Mouse (Mus musculus): ENCODE measurements around the gene Aldh1l1. TPM values are rescaled to one million over a fixed set of nuclear protein-coding genes. Genes with fewer than 3 reads are reported as not detected.

Gene Aldh1l1
- polyA plus RNA-seq, 1 experiment = 5.8 TPM

DNA sequence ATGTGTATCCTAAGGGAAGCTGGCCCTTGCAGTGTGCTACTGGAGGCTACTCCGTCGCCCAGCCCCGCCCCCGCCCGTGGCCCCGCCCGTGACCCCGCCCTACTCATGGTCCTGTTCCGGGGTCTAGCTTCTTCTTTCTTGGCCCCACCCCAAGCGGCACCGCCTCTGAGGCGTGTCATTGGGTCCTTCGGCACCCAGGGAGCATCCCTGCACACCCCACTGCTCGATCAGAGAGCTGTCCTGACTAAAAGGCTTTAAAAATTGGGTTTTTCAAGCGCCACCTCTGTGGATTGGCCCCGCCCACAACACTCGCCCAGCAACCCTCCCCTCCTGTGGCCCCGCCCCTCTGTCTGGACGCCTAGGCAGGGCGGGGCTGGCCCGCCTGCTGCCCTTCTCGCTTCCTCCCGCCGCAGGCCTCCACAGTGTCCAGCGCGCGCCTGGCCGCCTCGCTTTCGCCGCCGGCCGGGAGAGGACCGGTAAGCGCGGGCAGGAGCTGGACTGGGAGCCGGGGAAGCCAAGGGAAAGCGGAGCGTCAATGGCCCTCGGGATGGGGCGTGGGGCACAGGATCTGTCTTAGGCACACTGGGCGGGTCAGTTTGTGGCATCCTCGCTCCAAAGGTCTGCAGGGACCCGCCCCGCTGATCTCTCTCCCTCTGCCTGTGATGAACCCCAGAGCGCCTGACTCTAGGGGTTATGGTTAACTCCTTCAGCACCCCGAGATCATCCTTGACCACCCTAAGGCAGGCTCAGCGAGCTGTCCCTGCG, 118.5 kb downstream of the Aldh1l1 start, which contains the start of gene Slc41a3:
Slc41a3 (plus strand) TSS at position 193 of the 765 bp plus-strand sequence.
- TF ChIP-seq CTCF (IDR thresholded peaks at IDR 0.05; ENCODE audit: low read depth, low read length) (no peak), EP300 (IDR thresholded peaks at IDR 0.05; ENCODE audit: insufficient read depth, low read depth, low read length) (no peak), POLR2A (IDR thresholded peaks at IDR 0.05; ENCODE audit: insufficient read depth, low read length) (no peak)
- peak within 1 kb of the TSS; percentile 87 for H3K4me3 ChIP-seq (ENCODE audit: low read depth, low read length)
- H3K27me3 ChIP-seq (ENCODE audit: control insufficient read depth, insufficient read depth, low read length, poor library complexity, severe bottlenecking) = no peaks in the 10 kb centered on the region
- H3K36me3 ChIP-seq (ENCODE audit: control insufficient read depth, insufficient read depth, low read length, poor library complexity, severe bottlenecking) = no peaks in the 10 kb centered on the region
- no peaks in the 10 kb centered on the region for H3K9me3 ChIP-seq (replicated peaks; ENCODE audit: control insufficient read depth, insufficient read depth, low read length, poor library complexity, severe bottlenecking)
- no peaks in the 10 kb centered on the region for H3K4me1 ChIP-seq (ENCODE audit: control insufficient read depth, insufficient read depth, low read length)
- H3K27ac ChIP-seq (ENCODE audit: insufficient read depth, low read length) = no peak within 1 kb of the TSS
- peak within 1 kb of the TSS; percentile 34; the same call in 1 of the 2 replicates for H3K9ac ChIP-seq (ENCODE audit: low read depth, poor library complexity, severe bottlenecking)

DNA sequence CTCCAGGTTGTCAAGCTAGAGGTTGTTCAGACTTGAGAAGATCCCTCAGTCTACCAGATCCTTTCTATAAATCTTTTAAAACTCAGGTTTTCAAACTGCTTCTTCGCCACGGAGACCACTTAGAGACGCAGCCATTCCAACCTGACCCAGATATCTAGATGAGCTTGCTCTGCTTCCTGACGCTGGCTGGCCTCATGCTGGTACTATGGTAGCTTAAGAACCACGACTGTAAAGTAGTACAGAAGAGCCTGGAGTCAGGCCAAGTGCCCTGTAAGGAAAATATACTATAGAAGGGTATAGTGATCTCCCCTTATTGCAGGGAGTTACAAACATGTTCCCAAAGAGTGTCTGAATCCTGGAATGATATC, 119.1 kb downstream of the Aldh1l1 start:
- Histone ChIP-seq H3K4me1 (ENCODE audit: control insufficient read depth, insufficient read depth, low read length) (no peaks in the 10 kb centered on the region), H3K36me3 (ENCODE audit: control insufficient read depth, insufficient read depth, low read length, poor library complexity, severe bottlenecking) (no peaks in the 10 kb centered on the region), H3K4me3 (ENCODE audit: low read depth, low read length) (peak overlapping the region; percentile 87), H3K27ac (ENCODE audit: insufficient read depth, low read length) (no peak overlapping the region), H3K9ac (ENCODE audit: low read depth, poor library complexity, severe bottlenecking) (peak overlapping the region; percentile 34; the same call in 1 of the 2 replicates), H3K9me3 (replicated peaks; ENCODE audit: control insufficient read depth, insufficient read depth, low read length, poor library complexity, severe bottlenecking) (no peaks in the 10 kb centered on the region), H3K27me3 (ENCODE audit: control insufficient read depth, insufficient read depth, low read length, poor library complexity, severe bottlenecking) (no peaks in the 10 kb centered on the region)
- no peak for TF ChIP-seq CTCF (IDR thresholded peaks at IDR 0.05; ENCODE audit: low read depth, low read length)
- TF ChIP-seq POLR2A (IDR thresholded peaks at IDR 0.05; ENCODE audit: insufficient read depth, low read length) = no peak
- TF ChIP-seq EP300 (IDR thresholded peaks at IDR 0.05; ENCODE audit: insufficient read depth, low read depth, low read length) = no peak

DNA sequence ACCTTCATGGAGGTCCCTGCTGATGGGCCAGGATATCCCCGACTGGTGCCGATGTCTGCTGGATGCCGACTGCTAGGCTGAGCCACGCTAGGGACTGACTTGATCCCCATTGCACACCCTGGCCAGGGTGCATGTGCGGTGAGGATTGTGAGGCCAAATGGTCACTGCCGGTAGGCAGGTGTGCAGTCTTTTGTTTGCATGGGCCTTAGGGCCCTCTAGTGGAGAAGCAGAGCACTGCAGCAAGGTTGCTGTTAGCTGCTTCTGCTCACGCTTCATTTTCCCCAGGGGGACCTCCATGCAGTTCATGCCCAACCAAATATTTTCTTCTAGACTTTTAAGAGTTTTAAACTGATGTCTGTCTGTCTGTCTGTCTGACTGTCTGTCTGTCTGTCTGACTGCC, 120.3 kb downstream of the Aldh1l1 start:
- no peaks in the 10 kb centered on the region for H3K27me3 ChIP-seq (ENCODE audit: control insufficient read depth, insufficient read depth, low read length, poor library complexity, severe bottlenecking)
- H3K9me3 ChIP-seq (replicated peaks; ENCODE audit: control insufficient read depth, insufficient read depth, low read length, poor library complexity, severe bottlenecking) = no peaks in the 10 kb centered on the region
- H3K36me3 ChIP-seq (ENCODE audit: control insufficient read depth, insufficient read depth, low read length, poor library complexity, severe bottlenecking) = no peaks in the 10 kb centered on the region

DNA sequence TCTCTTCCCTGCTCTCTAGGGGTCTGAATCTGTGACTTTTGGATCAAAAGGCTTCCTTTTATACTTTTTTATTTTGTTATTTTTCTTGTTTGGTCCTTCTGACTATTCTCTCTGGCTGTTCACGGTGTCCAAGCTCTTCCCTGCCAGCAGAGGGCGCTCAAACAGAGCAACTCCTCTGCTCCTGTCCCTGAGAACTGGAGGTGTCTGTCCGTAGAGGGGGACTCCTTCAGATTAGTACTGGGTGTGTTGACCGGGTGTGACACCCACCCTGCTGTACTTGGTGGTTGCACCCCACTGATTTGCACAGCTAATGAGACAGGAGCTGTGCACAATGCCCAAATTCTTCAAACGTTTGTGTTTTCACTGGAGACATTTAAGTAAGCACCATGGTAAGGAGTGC, 121.0 kb downstream of the Aldh1l1 start:
- Histone ChIP-seq H3K9me3 (replicated peaks; ENCODE audit: control insufficient read depth, insufficient read depth, low read length, poor library complexity, severe bottlenecking) (no peaks in the 10 kb centered on the region), H3K36me3 (ENCODE audit: control insufficient read depth, insufficient read depth, low read length, poor library complexity, severe bottlenecking) (no peaks in the 10 kb centered on the region), H3K4me1 (ENCODE audit: control insufficient read depth, insufficient read depth, low read length) (no peaks in the 10 kb centered on the region), H3K4me3 (ENCODE audit: low read depth, low read length) (no peak overlapping the region), H3K9ac (ENCODE audit: low read depth, poor library complexity, severe bottlenecking) (no peak overlapping the region), H3K27me3 (ENCODE audit: control insufficient read depth, insufficient read depth, low read length, poor library complexity, severe bottlenecking) (no peaks in the 10 kb centered on the region), H3K27ac (ENCODE audit: insufficient read depth, low read length) (no peak overlapping the region)
- TF ChIP-seq POLR2A (IDR thresholded peaks at IDR 0.05; ENCODE audit: insufficient read depth, low read length) (no peak), CTCF (IDR thresholded peaks at IDR 0.05; ENCODE audit: low read depth, low read length) (peak; percentile 96)

More for the DNA sequence above, 120.3 kb downstream of the Aldh1l1 start:
- Histone ChIP-seq H3K4me3 (ENCODE audit: low read depth, low read length) (no peak overlapping the region), H3K27ac (ENCODE audit: insufficient read depth, low read length) (no peak overlapping the region), H3K9ac (ENCODE audit: low read depth, poor library complexity, severe bottlenecking) (no peak overlapping the region), H3K4me1 (ENCODE audit: control insufficient read depth, insufficient read depth, low read length) (no peaks in the 10 kb centered on the region)
- TF ChIP-seq EP300 (IDR thresholded peaks at IDR 0.05; ENCODE audit: insufficient read depth, low read depth, low read length) = no peak
- peak; percentile 95 for TF ChIP-seq CTCF (IDR thresholded peaks at IDR 0.05; ENCODE audit: low read depth, low read length)

DNA sequence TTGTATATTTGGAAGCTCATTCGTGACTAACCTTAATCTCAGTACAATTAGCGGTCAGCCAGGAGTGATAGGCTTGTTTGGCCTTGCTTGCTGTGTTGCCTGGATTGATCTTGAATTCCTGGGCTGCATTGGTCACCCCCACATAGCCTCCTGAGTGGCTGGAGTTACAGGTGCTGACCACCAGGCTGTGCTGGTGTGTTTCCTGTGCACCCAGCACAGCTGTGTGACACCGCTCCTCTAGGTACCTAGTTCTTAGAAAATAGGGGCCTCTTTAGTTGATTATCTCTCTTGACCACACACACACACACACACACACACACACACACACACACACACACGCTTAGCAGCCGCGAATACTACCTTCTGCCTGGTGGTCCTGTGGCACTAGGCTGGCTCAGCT, 122.0 kb downstream of the Aldh1l1 start:
- no peaks in the 10 kb centered on the region for H3K9me3 ChIP-seq (replicated peaks; ENCODE audit: control insufficient read depth, insufficient read depth, low read length, poor library complexity, severe bottlenecking)

DNA sequence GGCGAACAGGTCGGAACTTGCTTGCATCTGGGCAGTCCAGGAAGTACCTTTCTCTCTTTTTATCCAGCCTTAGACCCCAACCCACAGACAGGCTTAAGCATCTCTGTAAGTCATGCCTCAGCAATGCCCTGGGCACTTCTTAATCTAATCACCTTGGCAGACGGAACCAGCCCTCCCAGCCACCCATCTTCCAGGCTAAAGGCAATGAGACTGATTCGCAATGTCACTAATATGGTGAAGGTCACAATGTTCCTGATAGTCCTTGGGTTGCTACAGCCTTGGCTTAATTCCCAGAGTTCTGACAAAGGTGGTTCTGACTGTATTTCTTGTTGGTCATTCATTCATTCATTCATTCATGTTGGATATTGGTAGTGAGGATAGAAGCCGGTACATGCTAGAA, 124.0 kb downstream of the Aldh1l1 start:
- Histone ChIP-seq H3K4me3 (ENCODE audit: low read depth, low read length) (no peak overlapping the region), H3K4me1 (ENCODE audit: control insufficient read depth, insufficient read depth, low read length) (no peaks in the 10 kb centered on the region), H3K9me3 (replicated peaks; ENCODE audit: control insufficient read depth, insufficient read depth, low read length, poor library complexity, severe bottlenecking) (no peaks in the 10 kb centered on the region), H3K27me3 (ENCODE audit: control insufficient read depth, insufficient read depth, low read length, poor library complexity, severe bottlenecking) (no peaks in the 10 kb centered on the region), H3K9ac (ENCODE audit: low read depth, poor library complexity, severe bottlenecking) (no peak overlapping the region), H3K36me3 (ENCODE audit: control insufficient read depth, insufficient read depth, low read length, poor library complexity, severe bottlenecking) (no peaks in the 10 kb centered on the region), H3K27ac (ENCODE audit: insufficient read depth, low read length) (no peak overlapping the region)
- TF ChIP-seq CTCF (IDR thresholded peaks at IDR 0.05; ENCODE audit: low read depth, low read length) = no peak
- TF ChIP-seq POLR2A (IDR thresholded peaks at IDR 0.05; ENCODE audit: insufficient read depth, low read length) = no peak
- TF ChIP-seq EP300 (IDR thresholded peaks at IDR 0.05; ENCODE audit: insufficient read depth, low read depth, low read length) = no peak

More for the DNA sequence above, 122.0 kb downstream of the Aldh1l1 start:
- no peak overlapping the region for H3K4me3 ChIP-seq (ENCODE audit: low read depth, low read length)
- H3K27me3 ChIP-seq (ENCODE audit: control insufficient read depth, insufficient read depth, low read length, poor library complexity, severe bottlenecking) = no peaks in the 10 kb centered on the region
- TF ChIP-seq EP300 (IDR thresholded peaks at IDR 0.05; ENCODE audit: insufficient read depth, low read depth, low read length) = no peak
- no peak for TF ChIP-seq POLR2A (IDR thresholded peaks at IDR 0.05; ENCODE audit: insufficient read depth, low read length)
- peak; percentile 71 for TF ChIP-seq CTCF (IDR thresholded peaks at IDR 0.05; ENCODE audit: low read depth, low read length)
- H3K27ac ChIP-seq (ENCODE audit: insufficient read depth, low read length) = no peak overlapping the region
- no peak overlapping the region for H3K9ac ChIP-seq (ENCODE audit: low read depth, poor library complexity, severe bottlenecking)
- no peaks in the 10 kb centered on the region for H3K4me1 ChIP-seq (ENCODE audit: control insufficient read depth, insufficient read depth, low read length)
- no peaks in the 10 kb centered on the region for H3K36me3 ChIP-seq (ENCODE audit: control insufficient read depth, insufficient read depth, low read length, poor library complexity, severe bottlenecking)
